Mouse (Mus musculus) forebrain, embryonic 10.5 days (tissue): ENCODE results near the gene Sorcs2. TPM values are rescaled to one million over a fixed set of nuclear protein-coding genes. Genes with fewer than 3 reads are reported as not detected.

Source experiments
- DNase-seq: peaks from one replicate; pipeline ENCODE4 v3.0.0-alpha.2; 2017; ENCODE audit warnings: low spot score; ENCODE audit errors: extremely low spot score
- H3K27ac ChIP-seq: fragments of 300-500 bp; sonication (generic); 2 replicates; pipeline ENCODE4 v1.5.1; 2016; ENCODE audit warnings: mild to moderate bottlenecking
- H3K27me3 ChIP-seq: fragments of 300-500 bp; sonication (generic); 2 replicates; pipeline ENCODE4 v1.6.1; 2016; ENCODE audit warnings: mild to moderate bottlenecking; ENCODE audit not compliant: poor library complexity, severe bottlenecking
- H3K36me3 ChIP-seq: fragments of 300-500 bp; sonication (generic); replicated peaks from 2 replicates; pipeline ENCODE4 v1.6.1; 2016; ENCODE audit warnings: mild to moderate bottlenecking, moderate library complexity
- H3K4me1 ChIP-seq: fragments of 300-500 bp; sonication (generic); 2 replicates; pipeline ENCODE4 v1.6.1; 2016
- H3K4me3 ChIP-seq: fragments of 300-500 bp; sonication (generic); 2 replicates; pipeline ENCODE4 v1.5.1; 2016; ENCODE audit warnings: mild to moderate bottlenecking, moderate library complexity
- H3K9me3 ChIP-seq: fragments of 300-500 bp; sonication (generic); 2 replicates; pipeline ENCODE4 v1.6.1; 2016; ENCODE audit warnings: mild to moderate bottlenecking, moderate library complexity
- WGBS: fragments of 180-500 bp; shearing (Covaris S2); methylation state at CpG from one replicate; pipeline ENCODE4 v1.1.7; 2016; 5-methylcytosine and 5-hydroxymethylcytosine counted together
- polyA plus RNA-seq: library from polyadenylated mRNA; unstranded; fragments of >200 nt; fragmentation: Nextera tagmentation; extraction: Ambion mirVana; gene quantifications from 2 replicates; pipeline ENCODE4 v1.2.1, GENCODE M21; 2016

The Sorcs2 gene
- polyA plus RNA-seq, 1 experiment from 2014 or later: 4.7 TPM

- Histone ChIP-seq H3K36me3 (no peaks in the 10 kb centered on the region), H3K27me3 (0 out of 2 replicates have a peak, but pooled peaks cover 8% of the 10 kb centered on the region), H3K27ac (peak overlapping the region; percentile 6; the same call in 1 of the 2 replicates), H3K4me3 (no peak overlapping the region), H3K9me3 (no peaks in the 10 kb centered on the region), H3K4me1 (peaks cover 28% of the 10 kb centered on the region)
- DNase-seq: no peak
- WGBS: 85% methylated on average over 14 of the region's 14 CpGs
Measured at GRCm38 (mm10) chr5:36168963-36169650, 228.8 kb downstream of the Sorcs2 start.

- Histone ChIP-seq H3K9me3 (no peaks in the 10 kb centered on the region), H3K27ac (peak overlapping the region; percentile 65; the same call in 1 of the 2 replicates)
- WGBS: 81% methylated on average over 6 of the region's 6 CpGs
Measured at GRCm38 (mm10) chr5:36166346-36167013, 231.5 kb downstream of the Sorcs2 start.

GRCm38 (mm10) chr5:36165424-36166302, 232.3 kb downstream of the Sorcs2 start:
- Histone ChIP-seq H3K27me3 (no peaks in the 10 kb centered on the region), H3K36me3 (no peaks in the 10 kb centered on the region), H3K4me3 (no peak overlapping the region), H3K9me3 (no peaks in the 10 kb centered on the region), H3K4me1 (peaks cover 21% of the 10 kb centered on the region), H3K27ac (peak overlapping the region; percentile 65; the same call in 1 of the 2 replicates)
- WGBS: 85% methylated on average over 21 of the region's 21 CpGs
- DNase-seq: no peak

More at GRCm38 (mm10) chr5:36166346-36167013, 231.5 kb downstream of the Sorcs2 start:
- DNase-seq: no peak
- Histone ChIP-seq H3K4me1 (peaks cover 24% of the 10 kb centered on the region), H3K27me3 (no peaks in the 10 kb centered on the region), H3K4me3 (no peak overlapping the region), H3K36me3 (no peaks in the 10 kb centered on the region)

- no peaks in the 10 kb centered on the region for H3K9me3 ChIP-seq
- no peak for DNase-seq
- H3K36me3 ChIP-seq: no peaks in the 10 kb centered on the region
- H3K27me3 ChIP-seq: no peaks in the 10 kb centered on the region
- H3K4me1 ChIP-seq: peaks cover 34% of the 10 kb centered on the region
- H3K27ac ChIP-seq: peak overlapping the region; percentile 68
- H3K4me3 ChIP-seq: no peak overlapping the region
- WGBS: 39% methylated on average over 8 of the region's 8 CpGs
Measured at GRCm38 (mm10) chr5:36154879-36155485, 243.0 kb downstream of the Sorcs2 start.

- WGBS: 88% methylated on average over 2 of the region's 2 CpGs
- Histone ChIP-seq H3K27ac (no peak overlapping the region), H3K4me1 (peaks cover 29% of the 10 kb centered on the region), H3K4me3 (no peak overlapping the region), H3K9me3 (no peaks in the 10 kb centered on the region), H3K27me3 (no peaks in the 10 kb centered on the region), H3K36me3 (no peaks in the 10 kb centered on the region)
- no peak for DNase-seq
Measured at GRCm38 (mm10) chr5:36153261-36153660, 244.7 kb downstream of the Sorcs2 start.

GRCm38 (mm10) chr5:36151086-36151485, 246.9 kb downstream of the Sorcs2 start:
- peaks cover 20% of the 10 kb centered on the region for H3K4me1 ChIP-seq
- no peaks in the 10 kb centered on the region for H3K36me3 ChIP-seq
- WGBS: 70% methylated on average over 8 of the region's 8 CpGs
- H3K27ac ChIP-seq: no peak overlapping the region
- H3K4me3 ChIP-seq: no peak overlapping the region
- no peaks in the 10 kb centered on the region for H3K27me3 ChIP-seq
- H3K9me3 ChIP-seq: no peaks in the 10 kb centered on the region
- no peak for DNase-seq

GRCm38 (mm10) chr5:36149098-36149497, 248.8 kb downstream of the Sorcs2 start:
- Histone ChIP-seq H3K27ac (0 out of 2 replicates have a peak overlapping the region, but pooled peaks have one; percentile 44), H3K36me3 (no peaks in the 10 kb centered on the region), H3K9me3 (no peaks in the 10 kb centered on the region), H3K4me3 (no peak overlapping the region), H3K27me3 (peaks cover 5% of the 10 kb centered on the region; the same call in 1 of the 2 replicates), H3K4me1 (peaks cover 11% of the 10 kb centered on the region)
- WGBS: 49% methylated on average over 8 of the region's 8 CpGs
- no peak for DNase-seq

GRCm38 (mm10) chr5:36146589-36146988, 251.3 kb downstream of the Sorcs2 start:
- WGBS: 77% methylated on average over 2 of the region's 2 CpGs
- Histone ChIP-seq H3K27ac (no peak overlapping the region), H3K9me3 (no peaks in the 10 kb centered on the region), H3K4me1 (peaks cover 22% of the 10 kb centered on the region), H3K36me3 (no peaks in the 10 kb centered on the region), H3K27me3 (peaks cover 16% of the 10 kb centered on the region; the same call in 1 of the 2 replicates), H3K4me3 (no peak overlapping the region)
- DNase-seq: no peak

- Histone ChIP-seq H3K36me3 (no peaks in the 10 kb centered on the region), H3K27ac (0 out of 2 replicates have a peak overlapping the region, but pooled peaks have one; percentile 35), H3K4me1 (peaks cover 27% of the 10 kb centered on the region), H3K27me3 (peaks cover 16% of the 10 kb centered on the region; the same call in 1 of the 2 replicates), H3K9me3 (no peaks in the 10 kb centered on the region), H3K4me3 (no peak overlapping the region)
- DNase-seq: no peak
- 28% methylated on average over 2 of the region's 2 CpGs for WGBS
Measured at GRCm38 (mm10) chr5:36144560-36144959, 253.4 kb downstream of the Sorcs2 start.

GRCm38 (mm10) chr5:36141676-36142255, 256.2 kb downstream of the Sorcs2 start:
- H3K4me1 ChIP-seq: peaks cover 27% of the 10 kb centered on the region
- H3K9me3 ChIP-seq: no peaks in the 10 kb centered on the region
- no peak for DNase-seq
- H3K27ac ChIP-seq: no peak overlapping the region
- H3K36me3 ChIP-seq: no peaks in the 10 kb centered on the region
- 77% methylated on average over 6 of the region's 6 CpGs for WGBS
- H3K4me3 ChIP-seq: no peak overlapping the region
- peaks cover 16% of the 10 kb centered on the region; the same call in 1 of the 2 replicates for H3K27me3 ChIP-seq

- peaks cover 16% of the 10 kb centered on the region; the same call in 1 of the 2 replicates for H3K27me3 ChIP-seq
- no peak overlapping the region for H3K4me3 ChIP-seq
- WGBS: 87% methylated on average over 4 of the region's 4 CpGs
- no peaks in the 10 kb centered on the region for H3K9me3 ChIP-seq
- DNase-seq: no peak
- peaks cover 27% of the 10 kb centered on the region for H3K4me1 ChIP-seq
- H3K27ac ChIP-seq: no peak overlapping the region
- H3K36me3 ChIP-seq: no peaks in the 10 kb centered on the region
Measured at GRCm38 (mm10) chr5:36141112-36141511, 256.8 kb downstream of the Sorcs2 start.

- H3K4me1 ChIP-seq: peaks cover 26% of the 10 kb centered on the region
- WGBS: 82% methylated on average over 6 of the region's 6 CpGs
- no peaks in the 10 kb centered on the region for H3K36me3 ChIP-seq
- DNase-seq: no peak
- H3K27me3 ChIP-seq: peaks cover 16% of the 10 kb centered on the region; the same call in 1 of the 2 replicates
- H3K4me3 ChIP-seq: no peak overlapping the region
- no peak overlapping the region for H3K27ac ChIP-seq
- no peaks in the 10 kb centered on the region for H3K9me3 ChIP-seq
Measured at GRCm38 (mm10) chr5:36139766-36140165, 258.2 kb downstream of the Sorcs2 start.
